8 mouse cellular contexts compared by ENCODE assay signal in genomic region chr11:49076001-49076757, GRCm38 (mm10). TPM values are rescaled to one million over a fixed set of nuclear protein-coding genes. Genes with fewer than 3 reads are reported as not detected.
DNase-seq lines count a peak whose midpoint lies in the region; ATAC-seq and TF ChIP-seq lines count a peak whose summit lies in the region.
"Not testable (repeated sequence)": the region's sequence is repeated elsewhere in the genome, so short reads cannot be mapped to it uniquely, and the experiment has no call there.

Gene Ifi47, plus strand, starts transcription at chr11:49076587.

- ATAC-seq in common myeloid progenitor, adult 5-6 weeks (replicated peaks; ENCODE audit: low read depth, poor library complexity, severe bottlenecking) = peak; percentile 86
- not testable (repeated sequence) for ATAC-seq in intestine, embryonic 15.5 days; liver, embryonic 15.5 days (ENCODE audit: insufficient read depth)

- not testable (repeated sequence) for H3K9me3 ChIP-seq in MEL (replicated peaks; ENCODE audit: insufficient read depth, low read length); intestine, embryonic 15.5 days; liver, embryonic 15.5 days (replicated peaks)

- TF ChIP-seq CTCF in MEL (IDR thresholded peaks at IDR 0.05 in 2 of 3, conservative IDR thresholded peaks at IDR 0.05 in 1 of 3; ENCODE audit: control insufficient read depth in 1 of 3, insufficient read depth in 1 of 3, low read depth in 2 of 3, low read length in 3 of 3, poor library complexity in 1 of 3, severe bottlenecking in 1 of 3) = not testable (repeated sequence)

- peak; percentile 90 for DNase-seq in MEL (ENCODE audit: low read depth, low spot score)
- peak; percentile 70 to 83 for DNase-seq in heart, adult 9 months (ENCODE audit: low spot score in 2 of 2)
- DNase-seq in kidney, postnatal 14 days = peak; percentile 59
- peak; percentile 46 for DNase-seq in splenic B cell, adult 2 months (ENCODE audit: low read depth, low spot score)

- peaks cover 27 to 28% of the 10 kb centered on the region in 2 experiments for H3K4me1 ChIP-seq in MEL (ENCODE audit: control insufficient read depth in 1 of 2, insufficient read depth in 2 of 2, low read length in 2 of 2)
- H3K4me1 ChIP-seq in intestine, embryonic 15.5 days (replicated peaks); liver, embryonic 15.5 days (replicated peaks): not testable (repeated sequence)

- peak in 1 of 2 experiments; percentile 76; a peak in 2 of 4 replicates for TF ChIP-seq POLR2A in MEL (IDR thresholded peaks at IDR 0.05; ENCODE audit: control insufficient read depth in 1 of 2, insufficient read depth in 1 of 2, low read depth in 1 of 2, low read length in 2 of 2, poor library complexity in 1 of 2)

- peaks cover 0 to 50% of the 10 kb centered on the region in 2 experiments; a peak in 2 of 4 replicates for H3K36me3 ChIP-seq in MEL (ENCODE audit: control insufficient read depth in 1 of 2, insufficient read depth in 2 of 2, low read length in 2 of 2)
- not testable (repeated sequence) for H3K36me3 ChIP-seq in intestine, embryonic 15.5 days; liver, embryonic 15.5 days (replicated peaks); macrophage (ENCODE audit: inconsistent target); splenic B cell, adult 2 months (ENCODE audit: control insufficient read depth, insufficient read depth, low read length, poor library complexity, severe bottlenecking)

- peak; percentile 85 to 88 for TF ChIP-seq EP300 in MEL (IDR thresholded peaks at IDR 0.05; ENCODE audit: low read depth in 1 of 2, low read length in 2 of 2)

- not testable (repeated sequence) for H3K4me2 ChIP-seq in intestine, embryonic 15.5 days (replicated peaks); liver, embryonic 15.5 days

- peaks cover 25% of the 10 kb centered on the region for H3K79me2 ChIP-seq in MEL (ENCODE audit: control insufficient read depth, insufficient read depth, low read length, poor library complexity)
- H3K79me2 ChIP-seq in macrophage (ENCODE audit: inconsistent target) = peaks cover 29% of the 10 kb centered on the region; the same call in 1 of the 2 replicates

- peak within 1 kb of the TSS; percentile 49 to 60 for H3K4me3 ChIP-seq in MEL (ENCODE audit: control insufficient read depth in 1 of 2, insufficient read depth in 1 of 2, low read depth in 2 of 2, low read length in 2 of 2)
- H3K4me3 ChIP-seq in intestine, embryonic 15.5 days (replicated peaks); liver, embryonic 15.5 days (replicated peaks): not testable (repeated sequence)
- H3K4me3 ChIP-seq in macrophage (ENCODE audit: inconsistent target) = peak within 1 kb of the TSS; percentile 20

- H3K27ac ChIP-seq in MEL (ENCODE audit: control insufficient read depth, low read depth, low read length) (peak within 1 kb of the TSS; percentile 93), macrophage (peak within 1 kb of the TSS; percentile 93)
- H3K27ac ChIP-seq in intestine, embryonic 15.5 days = 0 out of 2 replicates have a peak within 1 kb of the TSS, but pooled peaks have one; percentile 6
- H3K27ac ChIP-seq in liver, embryonic 15.5 days (replicated peaks) = peak within 1 kb of the TSS; percentile 64; the same call in 1 of the 2 replicates

- 66% methylated on average over 6 of the region's 6 CpGs for WGBS in intestine, embryonic 15.5 days
- 17% methylated on average over 6 of the region's 6 CpGs for WGBS in liver, embryonic 15.5 days (ENCODE audit: insufficient replicate concordance)
- WGBS in macrophage (ENCODE audit: missing documents) = 6% methylated on average over 6 of the region's 6 CpGs

- H3K27me3 ChIP-seq in MEL (ENCODE audit: control insufficient read depth in 1 of 2, insufficient read depth in 2 of 2, low read length in 2 of 2); intestine, embryonic 15.5 days (replicated peaks); liver, embryonic 15.5 days; splenic B cell, adult 2 months (ENCODE audit: control insufficient read depth, insufficient read depth, low read length, poor library complexity, severe bottlenecking): not testable (repeated sequence)

- peak within 1 kb of the TSS; percentile 69 for H3K9ac ChIP-seq in MEL (ENCODE audit: control insufficient read depth, low read depth, low read length, poor library complexity, severe bottlenecking)
- H3K9ac ChIP-seq in intestine, embryonic 15.5 days; liver, embryonic 15.5 days: not testable (repeated sequence)

- not testable (repeated sequence) for TF ChIP-seq RAD21 in MEL (IDR thresholded peaks at IDR 0.05; ENCODE audit: low read depth, low read length)

TF ChIP-seq in MEL, 35 proteins besides CTCF, POLR2A, EP300 and RAD21:
- TF ChIP-seq ELF1 (IDR thresholded peaks at IDR 0.05; ENCODE audit: low read depth, low read length) (peak; percentile 64), TCF12 (IDR thresholded peaks at IDR 0.05; ENCODE audit: low read depth, low read length) (peak; percentile 73), ETS1 (IDR thresholded peaks at IDR 0.05; ENCODE audit: low read depth, low read length) (peak; percentile 89), MYB (IDR thresholded peaks at IDR 0.05; ENCODE audit: low read depth, low read length) (peak; percentile 65; the same call in 1 of the 2 replicates), POLR2AphosphoS2 (IDR thresholded peaks at IDR 0.05; ENCODE audit: low read length) (0 out of 2 replicates have a peak, but pooled peaks have one; percentile 20), SIN3A (IDR thresholded peaks at IDR 0.05; ENCODE audit: low read length) (peak; percentile 89), MAX (IDR thresholded peaks at IDR 0.05; ENCODE audit: low read length) (peak; percentile 16; the same call in 1 of the 2 replicates), MEF2A (IDR thresholded peaks at IDR 0.05; ENCODE audit: extremely low read depth, insufficient replicate concordance, low read depth, low read length, poor library complexity, severe bottlenecking) (peak; percentile 89), NELFE (IDR thresholded peaks at IDR 0.05; ENCODE audit: low read depth, low read length) (peak; percentile 57; the same call in 1 of the 2 replicates), HCFC1 (IDR thresholded peaks at IDR 0.05; ENCODE audit: low read depth, low read length) (0 out of 2 replicates have a peak, but pooled peaks have one; percentile 23), GABPA (IDR thresholded peaks at IDR 0.05; ENCODE audit: low read depth, low read length) (0 out of 2 replicates have a peak, but pooled peaks have one; percentile 17), RCOR1 (IDR thresholded peaks at IDR 0.05; ENCODE audit: low read depth, low read length) (peak; percentile 66; the same call in 1 of the 2 replicates), MXI1 (IDR thresholded peaks at IDR 0.05; ENCODE audit: low read depth, low read length) (0 out of 2 replicates have a peak, but pooled peaks have one; percentile 28), TBP (IDR thresholded peaks at IDR 0.05; ENCODE audit: low read depth, low read length) (peak; percentile 92), MYC (IDR thresholded peaks at IDR 0.05; ENCODE audit: low read depth, low read length) (peak; percentile 88), TAL1 (IDR thresholded peaks at IDR 0.05; ENCODE audit: low read length) (peak; percentile 31; the same call in 1 of the 2 replicates), GATA1 (IDR thresholded peaks at IDR 0.05; ENCODE audit: low read depth, low read length) (peak; percentile 75), CHD1 (IDR thresholded peaks at IDR 0.05; ENCODE audit: low read depth, low read length) (peak; percentile 70; the same call in 1 of the 2 replicates)

RNA-seq across cellular contexts. Expression of gene Ifi47, which starts in this region (rescaled TPM):
- total RNA-seq in MEL (2012; rRNA removed) = 35.2 and 48.0 TPM in 2 replicates
- polyA plus RNA-seq in MEL (2012; ENCODE audit: insufficient read depth in 1 of 2, insufficient read length in 2 of 2, low read depth in 1 of 2, low replicate concordance in 2 of 2, missing spikeins in 1 of 2) (10 to 100 TPM in 1 of 2 experiments, not detected in 1; 26.4 TPM), macrophage (2018) (34.8 to 249 TPM (median 64.0 TPM) in 3 replicates)
- 58.3 and 68.1 TPM in 2 replicates for total RNA-seq in common myeloid progenitor, adult 5-6 weeks (2017)
- 3.1 and 3.2 TPM in 2 replicates for polyA plus RNA-seq in intestine, embryonic 15.5 days (2015; fragmentation: Nextera tagmentation; extraction: Ambion mirVana)
- polyA plus RNA-seq in liver, embryonic 15.5 days (2015; fragmentation: Nextera tagmentation; extraction: Ambion mirVana) = 7.0 and 7.1 TPM in 2 replicates
- 100 to 1,000 TPM in 13 of 26 experiments, 10 to 100 TPM in 11, 1 to 10 TPM in 2; 6.9 to 403 (median 98.1) TPM for total RNA-seq in macrophage (2018; cell fraction: chromatin; rRNA removed)
- total RNA-seq in macrophage (2018; cell fraction: cytosol; rRNA removed) = 100 to 1,000 TPM in 15 of 26 experiments, 10 to 100 TPM in 11; 52.2 to 394 (median 215) TPM
- 100 to 1,000 TPM in 16 of 26 experiments, 10 to 100 TPM in 10; 27.4 to 356 (median 184) TPM for total RNA-seq in macrophage (2018; cell fraction: nucleus; rRNA removed)

Comparison
In these comparisons a context has a peak if more than half of its experiments do, and no peak if none do; other contexts are left out.
1. H3K27ac ChIP-seq: peak in every context shown above with its lines; median percentile 93 in MEL; 93 in macrophage; 64 in liver, embryonic 15.5 days; 6 in intestine, embryonic 15.5 days.